Mouse (Mus musculus): Measurements from ENCODE around the gene Synj2.

Gene Synj2

GRCm38 (mm10) chr17:6052801-6053200 is 111.7 kb downstream of the Synj2 start:
- DNase-seq (ENCODE audit: low spot score), result peak; percentile 67

- DNase-seq (ENCODE audit: low spot score), result peak; percentile 82
These were observed 113.9 kb downstream of the Synj2 start for GRCm38 (mm10) chr17:6054934-6055355.

GRCm38 (mm10) chr17:6062793-6063192 is 121.7 kb downstream of the Synj2 start:
- DNase-seq (ENCODE audit: low spot score), result no peak

GRCm38 (mm10) chr17:6063532-6063931 is 122.5 kb downstream of the Synj2 start:
- no peak for DNase-seq (ENCODE audit: low spot score)

GRCm38 (mm10) chr17:6066021-6066420 is 124.9 kb downstream of the Synj2 start:
- DNase-seq (ENCODE audit: low spot score), result no peak

GRCm38 (mm10) chr17:6067613-6068012 is 126.5 kb downstream of the Synj2 start:
- no peak for DNase-seq (ENCODE audit: low spot score)

GRCm38 (mm10) chr17:6069866-6070265 is 128.8 kb downstream of the Synj2 start:
- no peak for DNase-seq (ENCODE audit: low spot score)

GRCm38 (mm10) chr17:6073405-6073804 is 132.3 kb downstream of the Synj2 start:
- no peak for DNase-seq (ENCODE audit: low spot score)

- peak; percentile 99 for DNase-seq (ENCODE audit: low spot score)
These were observed 138.4 kb downstream of the Synj2 start, which contains the start of the genes Serac1 and Gtf2h5 for GRCm38 (mm10) chr17:6079287-6080122. TSS of gene Serac1 (minus strand) at chr17:6079741. TSS of gene Gtf2h5 (plus strand) at chr17:6079786.

- DNase-seq (ENCODE audit: low spot score), result no peak
These were observed 142.3 kb downstream of the Synj2 start for GRCm38 (mm10) chr17:6083323-6083890.

- DNase-seq (ENCODE audit: low spot score), result no peak
These were observed 150.5 kb downstream of the Synj2 start for GRCm38 (mm10) chr17:6091604-6092003.
